Mouse (Mus musculus): Measurements from ENCODE around the gene Atp2b2. TPM values are rescaled to one million over a fixed set of nuclear protein-coding genes. Genes with fewer than 3 reads are reported as not detected.
A peak's percentile ranks its signal among the peaks of the same experiment; 100 is the strongest.
"Not testable (repeated sequence)": the region's sequence is repeated elsewhere in the genome, so short reads cannot be mapped to it uniquely, and the experiment has no call there.

The Atp2b2 gene
- polyA plus RNA-seq, 1 experiment from 2014 or later: 0.06 TPM

GRCm38 (mm10) chr6:113714276-113714675, 328.1 kb downstream of the Atp2b2 start:
- DNase-seq (ENCODE audit: low read depth, low spot score): no peak
- no peak for ATAC-seq
- no peak for TF ChIP-seq CTCF (IDR thresholded peaks at IDR 0.05)
- POLR2A ChIA-PET: no interaction called here
- in situ Hi-C loops (cut with MboI; ENCODE audit: low pct_unique_long_range_greater_than_20kb): no loop called here
- CTCF ChIA-PET: interaction anchor here (1.2 to 2.5 kb wide), 2 partner anchors 9 to 75 kb away, joined by 3 to 9 read pairs; partner anchors contain the start of gene Irak2
- no peaks in the 10 kb centered on the region for H3K27me3 ChIP-seq

GRCm38 (mm10) chr6:113713389-113713788, 329.0 kb downstream of the Atp2b2 start:
- in situ Hi-C loops (cut with MboI; ENCODE audit: low pct_unique_long_range_greater_than_20kb); DNase-seq (ENCODE audit: low read depth, low spot score); CTCF ChIA-PET; POLR2A ChIA-PET; H3K27me3 ChIP-seq; ATAC-seq: not testable (repeated sequence)

GRCm38 (mm10) chr6:113712718-113713117, 329.7 kb downstream of the Atp2b2 start:
- ATAC-seq (no peak), DNase-seq (ENCODE audit: low read depth, low spot score) (no peak)
- CTCF ChIA-PET: interaction anchor here (1.2 kb wide), 1 partner anchor 12 kb away, joined by 3 read pairs; no protein-coding TSS in a partner anchor
- in situ Hi-C loops (cut with MboI; ENCODE audit: low pct_unique_long_range_greater_than_20kb): no loop called here
- TF ChIP-seq CTCF (IDR thresholded peaks at IDR 0.05): no peak
- POLR2A ChIA-PET: no interaction called here
- H3K27me3 ChIP-seq: no peaks in the 10 kb centered on the region

DNA sequence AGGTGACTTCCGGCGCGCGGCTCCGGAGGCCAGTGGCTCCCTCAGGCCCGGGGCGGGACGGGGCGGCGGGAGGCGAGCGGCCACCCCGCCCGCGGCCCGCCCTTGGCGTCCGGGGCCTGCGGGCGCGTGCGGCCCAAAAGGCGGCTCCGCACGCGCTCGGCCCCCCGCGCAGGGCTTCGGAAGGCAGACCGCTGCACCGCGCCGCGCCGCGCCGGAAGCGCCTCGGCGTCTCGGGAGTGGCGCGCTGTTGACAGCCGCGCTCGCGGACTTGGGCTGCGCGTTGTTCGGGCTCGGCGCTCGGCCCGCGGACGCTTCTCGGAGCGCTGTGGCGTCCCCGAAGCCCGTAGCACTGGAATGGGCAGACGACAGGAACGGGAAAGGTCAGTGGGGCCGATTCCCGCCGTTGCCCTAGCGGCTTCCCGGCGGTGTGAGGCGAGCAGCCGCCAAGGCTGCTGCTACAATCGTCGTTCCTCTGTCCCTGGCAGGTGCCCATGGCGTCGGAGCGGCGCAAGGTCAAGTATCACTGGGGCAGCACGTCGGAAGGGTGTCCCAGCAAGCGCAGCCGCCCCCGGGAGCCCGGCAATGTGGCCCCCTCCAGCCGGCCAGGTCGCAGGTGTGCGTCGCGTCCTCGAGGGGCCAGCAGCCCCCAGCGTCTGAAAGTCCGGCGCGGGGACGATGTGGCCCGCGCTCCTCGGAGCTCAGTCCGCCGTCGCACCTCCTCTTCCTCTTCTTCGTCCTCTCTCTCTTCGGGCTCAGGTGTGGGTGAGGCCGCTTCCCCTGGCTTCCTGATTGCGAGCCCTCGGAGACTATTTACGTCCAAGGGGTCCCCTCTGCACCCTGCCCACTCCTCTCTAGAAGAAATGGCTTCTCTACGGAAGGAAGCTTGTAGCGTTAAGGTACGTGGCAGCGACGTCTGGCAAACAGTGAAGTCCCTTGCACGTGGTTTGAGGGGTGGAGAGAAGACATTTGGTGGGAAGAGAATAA, 344.9 kb downstream of the Atp2b2 start:
- ATAC-seq (peak; percentile 15), DNase-seq (ENCODE audit: low read depth, low spot score) (no peak)
- ChIA-PET CTCF (interaction anchor here (1.0 to 1.6 kb wide), 2 partner anchors 10 to 59 kb away, joined by 3 to 6 read pairs; partner anchors contain the start of gene Irak2), POLR2A (interaction anchor here (0.7 to 1.1 kb wide), 2 partner anchors 21 to 35 kb away, joined by 4 read pairs; no protein-coding TSS in a partner anchor)
- no peak for TF ChIP-seq CTCF (IDR thresholded peaks at IDR 0.05)
- in situ Hi-C loops (cut with MboI; ENCODE audit: low pct_unique_long_range_greater_than_20kb): no loop called here
- H3K27me3 ChIP-seq: no peaks in the 10 kb centered on the region

DNA sequence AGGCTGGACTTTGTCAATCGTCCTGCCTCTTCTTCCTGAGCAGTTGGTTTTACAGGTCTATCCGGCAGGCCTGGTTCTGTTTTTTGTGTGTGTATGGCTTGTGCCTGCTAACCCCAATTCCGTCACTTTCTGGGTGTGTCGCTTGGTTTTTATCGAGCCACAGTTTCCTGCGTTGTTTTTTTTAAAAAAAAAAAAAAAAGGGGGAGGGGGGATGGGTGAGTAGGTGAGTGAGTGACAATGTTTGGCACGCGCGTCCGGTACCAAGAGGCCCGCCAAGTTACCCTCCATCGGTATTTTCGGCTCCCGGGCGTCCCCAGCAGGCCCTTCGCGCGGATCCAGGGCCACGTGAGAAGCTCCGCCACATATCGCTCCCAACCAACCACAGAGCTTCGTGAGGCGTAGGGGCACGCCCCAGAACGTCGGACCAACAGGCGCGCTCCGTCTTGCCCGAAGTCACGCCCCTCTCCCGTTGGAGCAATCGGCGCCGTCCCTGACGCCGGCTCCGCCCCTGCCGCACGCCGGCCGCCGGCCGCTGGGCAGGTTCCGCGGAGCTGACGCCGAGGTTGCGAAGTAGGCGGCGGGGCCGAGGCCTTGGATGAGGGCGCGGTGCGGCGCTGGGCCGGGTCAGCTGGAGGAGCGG, 345.7 kb downstream of the Atp2b2 start, which contains the start of gene Tatdn2:
Gene Tatdn2, plus strand, starts transcription at position 469 of the 640 bp plus-strand sequence.
- no peaks in the 10 kb centered on the region for H3K27me3 ChIP-seq
- in situ Hi-C loops (cut with MboI; ENCODE audit: low pct_unique_long_range_greater_than_20kb): no loop called here
- ATAC-seq: peak; percentile 96
- DNase-seq (ENCODE audit: low read depth, low spot score): peak; percentile 89
- POLR2A ChIA-PET: interaction anchor here (0.7 kb wide), 2 partner anchors 35 to 71 kb away, joined by 3 to 4 read pairs; no protein-coding TSS in a partner anchor
- no peak for TF ChIP-seq CTCF (IDR thresholded peaks at IDR 0.05)
- CTCF ChIA-PET: interaction anchor here (0.9 to 1.6 kb wide), 4 partner anchors 10 to 58 kb away, joined by 3 to 6 read pairs (median 4); partner anchors contain the start of gene Irak2

DNA sequence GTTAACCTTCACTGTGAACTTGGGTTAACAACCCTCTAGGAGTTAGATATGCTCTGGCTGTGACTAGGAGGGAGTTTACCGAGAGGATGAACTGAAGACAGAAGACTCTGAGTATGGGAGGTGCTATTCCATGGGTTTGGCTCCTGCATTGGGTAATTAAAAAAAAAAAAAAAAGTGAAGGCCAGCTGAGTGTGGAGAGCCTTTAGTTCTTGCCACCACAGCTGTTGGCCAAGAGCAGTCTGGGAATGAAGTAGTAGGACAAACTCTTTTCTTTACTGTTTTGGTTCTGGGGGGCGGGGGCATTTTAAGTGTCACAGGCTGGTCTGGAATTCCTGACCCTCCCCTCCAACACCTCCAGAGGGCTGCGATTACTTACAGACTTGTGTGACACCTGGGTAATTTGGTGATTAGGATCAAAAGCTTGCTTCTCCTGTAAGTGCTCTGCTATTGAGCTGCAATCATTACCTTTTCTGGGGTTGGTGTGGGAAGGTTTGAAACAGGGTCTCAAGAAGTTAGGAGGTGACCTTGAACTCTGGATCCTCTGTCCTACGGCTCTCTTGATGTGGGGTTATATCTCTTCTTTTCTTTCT, 346.6 kb downstream of the Atp2b2 start:
- no peaks in the 10 kb centered on the region for H3K27me3 ChIP-seq
- no peak for TF ChIP-seq CTCF (IDR thresholded peaks at IDR 0.05)
- in situ Hi-C loops (cut with MboI; ENCODE audit: low pct_unique_long_range_greater_than_20kb): no loop called here
- ATAC-seq (no peak), DNase-seq (ENCODE audit: low read depth, low spot score) (no peak)
- ChIA-PET POLR2A (interaction anchor here (0.7 kb wide), 1 partner anchor 70 kb away, joined by 3 read pairs; no protein-coding TSS in a partner anchor), CTCF (interaction anchor here (0.9 to 1.6 kb wide), 3 partner anchors 14 to 58 kb away, joined by 4 to 6 read pairs (median 4); partner anchors contain the start of gene Irak2)

- TF ChIP-seq CTCF (IDR thresholded peaks at IDR 0.05): no peak
- no peaks in the 10 kb centered on the region for H3K27me3 ChIP-seq
- in situ Hi-C loops (cut with MboI; ENCODE audit: low pct_unique_long_range_greater_than_20kb): no loop called here
- ChIA-PET CTCF (no interaction called here), POLR2A (interaction anchor here (1.2 kb wide), 1 partner anchor 213 kb away, joined by 8 read pairs; no protein-coding TSS in a partner anchor)
- no peak for ATAC-seq
- DNase-seq (ENCODE audit: low read depth, low spot score): no peak
These were observed 347.2 kb downstream of the Atp2b2 start for GRCm38 (mm10) chr6:113695203-113695602.

Other genes starting within 250 kb of the Atp2b2 start
- not detected for gene Slc6a11, start 88.6 kb upstream of the Atp2b2 start, polyA plus RNA-seq (2021)
- gene Slc6a1, start 240.0 kb upstream of the Atp2b2 start, polyA plus RNA-seq (2021): not detected